Mouse (Mus musculus) small intestine, adult 2 months (tissue): ENCODE measurements around the gene Adap1. TPM values are rescaled to one million over a fixed set of nuclear protein-coding genes. Genes with fewer than 3 reads are reported as not detected.

Source experiments
- H3K27ac ChIP-seq: fragments of 200-500 bp; 2 replicates; pipeline ENCODE4 v1.5.1; 2012; ENCODE audit warnings: low read depth, low read length, control low read depth, inconsistent platforms; ENCODE audit not compliant: insufficient read depth
- H3K27me3 ChIP-seq: fragments of 200-500 bp; 2 replicates; pipeline ENCODE4 v1.6.1; 2012; ENCODE audit warnings: mild to moderate bottlenecking, moderate library complexity, low read length, inconsistent platforms; ENCODE audit not compliant: control insufficient read depth, insufficient read depth
- H3K36me3 ChIP-seq: fragments of 200-500 bp; 2 replicates; pipeline ENCODE4 v1.6.1; 2012; ENCODE audit warnings: mild to moderate bottlenecking, low read length, control low read depth, inconsistent platforms; ENCODE audit not compliant: control insufficient read depth, insufficient read depth
- H3K4me1 ChIP-seq: fragments of 200-500 bp; 2 replicates; pipeline ENCODE4 v1.6.1; 2012; ENCODE audit warnings: low read length, inconsistent platforms, mixed read lengths; ENCODE audit not compliant: control insufficient read depth, insufficient read depth, insufficient read length
- H3K4me3 ChIP-seq: fragments of 200-500 bp; 2 replicates; pipeline ENCODE4 v1.5.1; 2012; ENCODE audit warnings: low read depth, mild to moderate bottlenecking, control low read depth, inconsistent platforms, low read length, moderate library complexity
- CTCF ChIP-seq: fragments of 200-500 bp; IDR thresholded peaks from 2 replicates; pipeline ENCODE4 v1.5.1; 2012; ENCODE audit warnings: low read depth, mild to moderate bottlenecking, control low read depth, inconsistent platforms, low read length, moderate library complexity, mixed read lengths; ENCODE audit not compliant: insufficient replicate concordance, insufficient read length; ENCODE audit errors: extremely low read depth
- POLR2A ChIP-seq: fragments of 200-500 bp; IDR thresholded peaks from 2 replicates; pipeline ENCODE4 v1.6.1; 2012; ENCODE audit warnings: low read depth, mild to moderate bottlenecking, control low read depth, inconsistent platforms, low read length, moderate library complexity
- WGBS: fragments of 180-500 bp; shearing (Covaris S2); methylation state at CpG from one replicate; pipeline ENCODE4 v1.1.7; 2018; 5-methylcytosine and 5-hydroxymethylcytosine counted together
- polyA plus RNA-seq: library from polyadenylated mRNA; depleted of rRNA; stranded (reverse); fragments of >200 nt; gene quantifications from 2 replicates; pipeline ENCODE4 v1.2.3, GENCODE M21; 2012; rRNA removed

Gene Adap1
- polyA plus RNA-seq: 57.8 and 234 TPM in 2 replicates

DNA sequence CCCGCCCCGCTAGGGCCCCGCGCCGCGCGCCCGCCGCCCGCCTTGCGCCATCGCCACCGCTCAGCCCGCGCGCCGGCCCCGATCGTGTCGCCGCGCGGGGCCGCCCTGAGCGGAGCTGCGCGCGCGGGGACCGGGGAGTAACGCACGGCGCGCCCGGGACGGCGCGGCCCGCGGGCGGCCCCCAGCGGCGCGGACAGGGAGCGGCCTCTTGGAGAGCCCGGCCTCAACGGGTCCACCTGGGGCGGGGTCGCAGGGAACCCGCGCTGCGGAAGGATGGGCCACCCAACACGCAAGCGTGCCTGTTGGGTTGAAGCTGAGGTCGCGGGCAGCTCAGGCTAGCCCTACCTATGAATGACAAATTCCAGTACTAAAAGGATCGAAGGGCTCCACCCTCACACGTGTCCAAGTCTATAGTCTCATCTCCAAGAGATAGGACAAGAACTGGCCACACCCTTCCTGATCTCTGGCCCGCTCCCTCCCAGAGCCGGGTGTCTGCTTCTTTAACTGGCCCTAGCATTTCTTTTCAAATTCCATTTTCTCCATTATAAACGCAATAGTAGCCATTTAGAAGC lies at the start of gene Adap1:
Gene Adap1 (minus strand): TSS at position 228 of the 572 bp plus-strand sequence.
- no peak; the same call in 1 of the 2 replicates for TF ChIP-seq POLR2A
- TF ChIP-seq CTCF: peak; percentile 56; the same call in 1 of the 2 replicates
- Histone ChIP-seq H3K36me3 (peaks cover 7% of the 10 kb centered on the region), H3K27ac (peak within 1 kb of the TSS; percentile 80), H3K4me1 (peaks cover 24% of the 10 kb centered on the region), H3K4me3 (peak within 1 kb of the TSS; percentile 71), H3K27me3 (no peaks in the 10 kb centered on the region)
- WGBS: under 1% methylated on average over 61 of the region's 61 CpGs

DNA sequence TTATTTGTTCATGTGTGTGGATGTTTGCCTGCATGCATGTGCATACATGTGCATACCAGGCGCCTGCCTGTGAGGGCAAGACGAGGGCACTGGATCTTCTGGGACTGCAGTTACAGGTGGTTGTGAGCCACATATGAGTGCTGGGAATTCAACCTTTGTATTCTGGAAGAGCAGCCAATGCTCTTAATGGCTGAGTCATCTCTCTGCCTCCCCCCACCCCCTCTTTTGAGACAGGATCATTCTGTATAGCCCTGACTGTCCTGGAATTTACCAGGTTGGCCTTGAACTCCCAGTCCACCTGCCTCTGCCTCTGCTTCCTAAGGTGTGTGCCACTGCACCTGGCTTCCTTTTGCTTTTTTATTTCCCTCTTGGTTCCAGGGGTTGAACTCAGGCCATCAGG lies 49.4 kb upstream of the Adap1 start:
- no peaks in the 10 kb centered on the region for H3K36me3 ChIP-seq
- no peaks in the 10 kb centered on the region for H3K27me3 ChIP-seq
- WGBS: 61% methylated on average over 2 of the region's 2 CpGs
- 0 out of 2 replicates have a peak overlapping the region, but pooled peaks have one; percentile 1 for H3K27ac ChIP-seq
- peaks cover 31% of the 10 kb centered on the region for H3K4me1 ChIP-seq
- TF ChIP-seq POLR2A (no peak), CTCF (no peak)
- H3K4me3 ChIP-seq: no peak overlapping the region

GRCm38 (mm10) chr5:139373889-139374444 lies 48.5 kb upstream of the Adap1 start:
- Histone ChIP-seq H3K36me3 (no peaks in the 10 kb centered on the region), H3K4me1 (peaks cover 23% of the 10 kb centered on the region), H3K27ac (no peak overlapping the region), H3K27me3 (no peaks in the 10 kb centered on the region), H3K4me3 (no peak overlapping the region)
- WGBS: 34% methylated on average over 6 of the region's 6 CpGs
- TF ChIP-seq POLR2A: no peak
- no peak for TF ChIP-seq CTCF

- no peaks in the 10 kb centered on the region for H3K27me3 ChIP-seq
- H3K4me1 ChIP-seq: peaks cover 18% of the 10 kb centered on the region
- no peaks in the 10 kb centered on the region for H3K36me3 ChIP-seq
- no peak overlapping the region for H3K4me3 ChIP-seq
- no peak for TF ChIP-seq POLR2A
- H3K27ac ChIP-seq: no peak overlapping the region
- WGBS: 76% methylated on average over 3 of the region's 3 CpGs
Measured at GRCm38 (mm10) chr5:139373126-139373525, 47.7 kb upstream of the Adap1 start.

- TF ChIP-seq CTCF (no peak), POLR2A (peak; percentile 85)
- Histone ChIP-seq H3K4me1 (peaks cover 15% of the 10 kb centered on the region), H3K27ac (peak overlapping the region; percentile 73), H3K4me3 (peak overlapping the region; percentile 68), H3K27me3 (no peaks in the 10 kb centered on the region), H3K36me3 (no peaks in the 10 kb centered on the region)
- under 1% methylated on average over 39 of the region's 39 CpGs for WGBS
Measured at GRCm38 (mm10) chr5:139371631-139372401, 46.4 kb upstream of the Adap1 start.

DNA sequence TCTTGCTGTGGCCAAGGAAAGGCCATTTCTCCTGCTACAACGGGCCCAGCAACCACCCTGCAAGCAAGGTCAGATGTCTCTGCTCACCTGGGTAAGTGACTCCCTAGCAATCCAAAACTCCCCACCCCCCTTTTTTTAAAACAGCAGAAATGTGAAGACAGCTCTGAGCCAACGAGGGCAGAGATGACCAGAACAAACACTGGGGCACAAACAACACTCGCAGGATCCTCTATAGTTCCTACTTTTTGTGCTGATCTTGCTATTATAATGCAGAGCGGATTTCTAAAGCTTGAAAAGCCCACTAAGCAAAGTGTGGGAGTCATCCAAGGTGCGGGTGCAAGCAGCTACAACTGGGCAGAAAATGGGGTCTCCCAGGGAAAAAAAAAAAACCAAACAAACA lies 45.7 kb upstream of the Adap1 start:
- H3K36me3 ChIP-seq: no peaks in the 10 kb centered on the region
- TF ChIP-seq POLR2A: no peak
- TF ChIP-seq CTCF: no peak
- no peaks in the 10 kb centered on the region for H3K27me3 ChIP-seq
- 77% methylated on average over 5 of the region's 5 CpGs for WGBS
- H3K4me3 ChIP-seq: peak overlapping the region; percentile 68; the same call in 1 of the 2 replicates
- peak overlapping the region; percentile 73 for H3K27ac ChIP-seq
- peaks cover 15% of the 10 kb centered on the region for H3K4me1 ChIP-seq

GRCm38 (mm10) chr5:139370336-139370735 lies 44.9 kb upstream of the Adap1 start:
- H3K36me3 ChIP-seq: no peaks in the 10 kb centered on the region
- WGBS: 92% methylated on average over 6 of the region's 6 CpGs
- H3K27me3 ChIP-seq: no peaks in the 10 kb centered on the region
- peak overlapping the region; percentile 15; the same call in 1 of the 2 replicates for H3K27ac ChIP-seq
- no peak overlapping the region for H3K4me3 ChIP-seq
- H3K4me1 ChIP-seq: peaks cover 15% of the 10 kb centered on the region
- TF ChIP-seq CTCF: no peak
- TF ChIP-seq POLR2A: no peak
